Mouse (Mus musculus) CH12.LX (cell line): Measurements from ENCODE around the gene Ankzf1. TPM values are rescaled to one million over a fixed set of nuclear protein-coding genes. Genes with fewer than 3 reads are reported as not detected.
A peak's percentile ranks its signal among the peaks of the same experiment; 100 is the strongest.

ENCODE experiments used
- DNase-seq: peaks from one replicate; pipeline ENCODE4 v3.0.0-alpha.2; 2013; ENCODE audit errors: extremely low read depth
- H3K27ac ChIP-seq: 2 replicates; pipeline ENCODE4 v1.5.1; 2012; ENCODE audit warnings: low read depth, mild to moderate bottlenecking, control low read depth, moderate library complexity; ENCODE audit not compliant: insufficient read depth
- H3K27me3 ChIP-seq: replicated peaks from 2 replicates; pipeline ENCODE3; 2012; ENCODE audit warnings: inconsistent platforms
- H3K36me3 ChIP-seq, 2 experiments: replicated peaks in 1 of 2; 2 replicates each; pipeline versions ENCODE3 to v1.6.1; 2012; ENCODE audit warnings: inconsistent platforms in 1 of 2, low read length in 1 of 2, mild to moderate bottlenecking in 1 of 2, mixed read lengths in 1 of 2, moderate library complexity in 1 of 2; ENCODE audit not compliant: control insufficient read depth in 1 of 2, insufficient read depth in 1 of 2
- H3K4me1 ChIP-seq, 2 experiments: 2 replicates each; pipeline ENCODE4 v1.6.1; 2012; ENCODE audit warnings: inconsistent platforms in 1 of 2, moderate library complexity in 1 of 2; ENCODE audit not compliant: insufficient read depth in 2 of 2, control insufficient read depth in 1 of 2
- H3K4me2 ChIP-seq: 2 replicates; pipeline ENCODE4 v1.6.1; 2012; ENCODE audit warnings: low read depth, mild to moderate bottlenecking, control low read depth; ENCODE audit not compliant: poor library complexity, insufficient read depth, severe bottlenecking
- H3K4me3 ChIP-seq, 3 experiments: fragments of 150-350 bp in 1 of 3; sonication (generic) in 1 of 3; replicated peaks in 1 of 3; 2 replicates each; pipeline versions ENCODE3 to v1.5.1; 2011 to 2012; ENCODE audit warnings: low read depth in 2 of 3, low read length in 2 of 3, mild to moderate bottlenecking in 2 of 3, moderate library complexity in 2 of 3, control low read depth in 1 of 3, improper control_type of control experiment in 1 of 3, inconsistent platforms in 1 of 3, mixed read lengths in 1 of 3; ENCODE audit not compliant: poor library complexity in 1 of 3
- H3K79me2 ChIP-seq: replicated peaks from 2 replicates; pipeline ENCODE4 v1.6.1; 2012; ENCODE audit warnings: mild to moderate bottlenecking, moderate library complexity; ENCODE audit not compliant: control insufficient read depth, poor library complexity, insufficient read depth, severe bottlenecking; ENCODE audit errors: extremely low read depth
- H3K9ac ChIP-seq: 2 replicates; pipeline ENCODE4 v1.6.1; 2012; ENCODE audit warnings: low read depth, mild to moderate bottlenecking, control low read depth, moderate library complexity; ENCODE audit not compliant: insufficient read depth
- H3K9me3 ChIP-seq: replicated peaks from 2 replicates; pipeline ENCODE3; 2012; ENCODE audit warnings: low read length, inconsistent platforms, mixed read lengths
- BHLHE40 ChIP-seq: IDR thresholded peaks from 2 replicates; pipeline ENCODE4 v1.6.1; 2011; ENCODE audit warnings: mild to moderate bottlenecking, low read depth, low read length, improper control_type of control experiment
- CHD2 ChIP-seq: IDR thresholded peaks from 2 replicates; pipeline ENCODE4 v1.6.1; 2011; ENCODE audit warnings: low read length, improper control_type of control experiment
- CTCF ChIP-seq, 2 experiments: IDR thresholded peaks in 1 of 2; conservative IDR thresholded peaks in 1 of 2; 2 replicates each; pipeline ENCODE4 v1.5.1; 2011 to 2012; ENCODE audit warnings: low read depth in 2 of 2, low read length in 2 of 2, improper control_type of control experiment in 1 of 2, inconsistent platforms in 1 of 2, mild to moderate bottlenecking in 1 of 2, moderate library complexity in 1 of 2
- E2F4 ChIP-seq: IDR thresholded peaks from 2 replicates; pipeline ENCODE4 v1.6.1; 2011; ENCODE audit warnings: low read depth, low read length, improper control_type of control experiment; ENCODE audit not compliant: insufficient replicate concordance
- EP300 ChIP-seq: IDR thresholded peaks from 2 replicates; pipeline ENCODE4 v1.6.1; 2011; ENCODE audit warnings: low read length, improper control_type of control experiment
- HCFC1 ChIP-seq: IDR thresholded peaks from 2 replicates; pipeline ENCODE4 v1.6.1; 2012; ENCODE audit warnings: low read depth, mild to moderate bottlenecking, inconsistent platforms, low read length, improper control_type of control experiment
- IRF4 ChIP-seq: IDR thresholded peaks from 2 replicates; pipeline ENCODE4 v1.6.1; 2014; ENCODE audit warnings: low read depth, mild to moderate bottlenecking, inconsistent platforms, low read length, improper control_type of control experiment
- JUN ChIP-seq: IDR thresholded peaks from 2 replicates; pipeline ENCODE4 v1.6.1; 2011; ENCODE audit warnings: low read depth, mild to moderate bottlenecking, low read length, improper control_type of control experiment, moderate library complexity; ENCODE audit not compliant: insufficient read depth
- MAFK ChIP-seq: IDR thresholded peaks from 2 replicates; pipeline ENCODE4 v1.6.1; 2011; ENCODE audit warnings: low read length, improper control_type of control experiment; ENCODE audit not compliant: insufficient replicate concordance
- MAX ChIP-seq: IDR thresholded peaks from 2 replicates; pipeline ENCODE4 v1.6.1; 2011; ENCODE audit warnings: low read length, improper control_type of control experiment
- MYC ChIP-seq: IDR thresholded peaks from 2 replicates; pipeline ENCODE4 v1.6.1; 2011; ENCODE audit warnings: low read depth, mild to moderate bottlenecking, improper control_type of control experiment, low read length
- NRF1 ChIP-seq: IDR thresholded peaks from 2 replicates; pipeline ENCODE4 v1.6.1; 2014; ENCODE audit warnings: low read depth, mild to moderate bottlenecking, inconsistent platforms, low read length, improper control_type of control experiment, moderate library complexity
- PAX5 ChIP-seq: IDR thresholded peaks from 2 replicates; pipeline ENCODE4 v1.6.1; 2012; ENCODE audit warnings: low read length, inconsistent platforms, mixed read lengths
- POLR2A ChIP-seq: IDR thresholded peaks from 2 replicates; pipeline ENCODE4 v1.6.1; 2011; ENCODE audit warnings: low read depth, mild to moderate bottlenecking, improper control_type of control experiment, low read length
- UBTF ChIP-seq: IDR thresholded peaks from 2 replicates; pipeline ENCODE4 v1.6.1; 2012; ENCODE audit warnings: low read depth, mild to moderate bottlenecking, inconsistent platforms, low read length, improper control_type of control experiment, moderate library complexity
- USF1 ChIP-seq: IDR thresholded peaks from 2 replicates; pipeline ENCODE4 v1.6.1; 2014; ENCODE audit warnings: low read depth, mild to moderate bottlenecking, inconsistent platforms, low read length, improper control_type of control experiment
- USF2 ChIP-seq: conservative IDR thresholded peaks from 2 replicates; pipeline ENCODE4 v1.6.1; 2011; ENCODE audit warnings: low read depth, low read length, improper control_type of control experiment
- ZMIZ1 ChIP-seq: IDR thresholded peaks from 2 replicates; pipeline ENCODE4 v1.6.1; 2012; ENCODE audit warnings: low read depth, mild to moderate bottlenecking, inconsistent platforms, low read length, improper control_type of control experiment
- dilution Hi-C: fragments of 300-500 bp; cut with MboI; formaldehyde crosslinking; loops from 2 replicates; pipeline ENCODE4 v1.14.3; 2020; ENCODE audit warnings: low sequenced_read_pairs; ENCODE audit not compliant: extremely low pct_unique_long_range_greater_than_20kb, extremely low pct_ligation_motif_present
- in situ Hi-C: fragments of 300-500 bp; cut with MboI; formaldehyde crosslinking; loops from 3 replicates; pipeline ENCODE4 v1.14.3; 2019; ENCODE audit warnings: low sequenced_read_pairs, low pct_ligation_motif_present, low pct_unique_long_range_greater_than_20kb, mixed read lengths
- polyA plus RNA-seq: library from polyadenylated mRNA; unstranded; fragments of >175 nt; gene quantifications from 2 replicates; pipeline ENCODE4 v1.2.1, GENCODE M21; 2012; ENCODE audit warnings: low read depth; ENCODE audit not compliant: insufficient read length
- total RNA-seq, 2 experiments: library from RNA; depleted of rRNA; stranded (reverse); fragments of 300-350 nt in 1 of 2; fragments of >200 nt in 1 of 2; gene quantifications; 2 replicates each; pipeline ENCODE4 v1.2.3; 2012 to 2014

Ankzf1 gene
- total and polyA plus RNA-seq, 3 experiments = 13.3 to 20.4 (median 19.6) TPM

- peak in 1 of 2 experiments; percentile 72; a peak in 2 of 4 replicates for TF ChIP-seq CTCF (conservative IDR thresholded peaks at IDR 0.05 in 1 of 2, IDR thresholded peaks at IDR 0.05 in 1 of 2; ENCODE audit: low read depth in 2 of 2, low read length in 2 of 2)
Observed at GRCm38 (mm10) chr1:75142301-75143261, 49.4 kb upstream of the Ankzf1 start, which contains the start of the genes Cnppd1 and Retreg2 (continued).

GRCm38 (mm10) chr1:75145589-75145988 is 46.4 kb upstream of the Ankzf1 start:
- H3K79me2 ChIP-seq = no peaks in the 10 kb centered on the region
- no peak overlapping the region for H3K27ac ChIP-seq
- no peaks in the 10 kb centered on the region for H3K9me3 ChIP-seq
- no peak overlapping the region for H3K4me2 ChIP-seq
- H3K36me3 ChIP-seq = peaks cover 44 to 63% of the 10 kb centered on the region in 2 experiments
- H3K4me1 ChIP-seq = peaks cover 2 to 30% of the 10 kb centered on the region in 2 experiments; a peak in 2 of 4 replicates
- H3K9ac ChIP-seq = no peak overlapping the region
- in situ Hi-C loops = no loop called here
- H3K4me3 ChIP-seq = no peak overlapping the region
- TF ChIP-seq MAX (no peak), NRF1 (no peak), E2F4 (no peak), JUN (no peak), HCFC1 (no peak), BHLHE40 (no peak), UBTF (no peak), CHD2 (no peak), PAX5 (no peak), MYC (no peak), MAFK (no peak), ZMIZ1 (no peak), EP300 (no peak), CTCF (conservative IDR thresholded peaks at IDR 0.05 in 1 of 2, IDR thresholded peaks at IDR 0.05 in 1 of 2; ENCODE audit: low read depth in 2 of 2, low read length in 2 of 2) (no peak), USF1 (no peak), USF2 (no peak), IRF4 (no peak), POLR2A (no peak)
- DNase-seq = no peak
- no peaks in the 10 kb centered on the region for H3K27me3 ChIP-seq
- dilution Hi-C loops = no loop called here
